Mouse (Mus musculus) cortical plate, adult 2 months (tissue): ENCODE measurements at regions not wholly inside any gene's neighbourhood (a gene's known extent, or its start where the extent isn't known, plus 50 kb on each side); places are given as distances from the start of the nearest gene placed in this dataset.
A peak's percentile ranks its signal among the peaks of the same experiment; 100 is the strongest.
"Not testable (repeated sequence)": the region's sequence is repeated elsewhere in the genome, so short reads cannot be mapped to it uniquely, and the experiment has no call there.

Experiments used
- H3K27ac ChIP-seq: fragments of 200-500 bp; 2 replicates; pipeline ENCODE4 v1.5.1; 2012; ENCODE audit warnings: low read length, control low read depth, inconsistent platforms; ENCODE audit not compliant: insufficient read depth
- H3K4me1 ChIP-seq: fragments of 200-500 bp; 2 replicates; pipeline ENCODE4 v1.6.1; 2011; ENCODE audit warnings: low read length; ENCODE audit not compliant: control insufficient read depth, insufficient read depth
- H3K4me3 ChIP-seq: fragments of 200-500 bp; 2 replicates; pipeline ENCODE4 v1.5.1; 2011; ENCODE audit warnings: mild to moderate bottlenecking, low read length, control low read depth; ENCODE audit not compliant: insufficient read depth
- CTCF ChIP-seq: fragments of 200-500 bp; IDR thresholded peaks from 2 replicates; pipeline ENCODE4 v1.5.1; 2011; ENCODE audit warnings: mild to moderate bottlenecking, control low read depth, low read length; ENCODE audit not compliant: insufficient read depth; ENCODE audit errors: extremely low read depth
- POLR2A ChIP-seq: fragments of 200-500 bp; IDR thresholded peaks from 2 replicates; pipeline ENCODE4 v1.6.1; 2011; ENCODE audit warnings: mild to moderate bottlenecking, low read length, control low read depth; ENCODE audit not compliant: insufficient read depth; ENCODE audit errors: extremely low read depth

- Histone ChIP-seq H3K4me3 (no peak overlapping the region), H3K27ac (no peak overlapping the region), H3K4me1 (no peaks in the 10 kb centered on the region)
- TF ChIP-seq POLR2A = no peak
- no peak for TF ChIP-seq CTCF
Observed at GRCm38 (mm10) chr9:115840791-115841190, 68.5 kb upstream of the Gadl1 start.

GRCm38 (mm10) chr9:115841684-115842083 lies 67.6 kb upstream of the Gadl1 start:
- TF ChIP-seq POLR2A (no peak), CTCF (no peak)
- no peaks in the 10 kb centered on the region for H3K4me1 ChIP-seq
- H3K27ac ChIP-seq = no peak overlapping the region
- H3K4me3 ChIP-seq = no peak overlapping the region

- TF ChIP-seq POLR2A (no peak), CTCF (no peak)
- Histone ChIP-seq H3K4me3 (no peak overlapping the region), H3K27ac (no peak overlapping the region), H3K4me1 (no peaks in the 10 kb centered on the region)
Observed at GRCm38 (mm10) chr9:115844340-115844739, 64.9 kb upstream of the Gadl1 start.

- H3K4me1 ChIP-seq = no peaks in the 10 kb centered on the region
- TF ChIP-seq CTCF = no peak
- no peak for TF ChIP-seq POLR2A
- H3K4me3 ChIP-seq = no peak overlapping the region
- no peak overlapping the region for H3K27ac ChIP-seq
Observed at GRCm38 (mm10) chr9:115845091-115845490, 64.2 kb upstream of the Gadl1 start.

- H3K4me1 ChIP-seq = no peaks in the 10 kb centered on the region
- H3K4me3 ChIP-seq = no peak overlapping the region
- no peak overlapping the region for H3K27ac ChIP-seq
- TF ChIP-seq POLR2A = no peak
- no peak for TF ChIP-seq CTCF
Observed at GRCm38 (mm10) chr9:115847289-115848074, 61.8 kb upstream of the Gadl1 start.

GRCm38 (mm10) chr9:115853210-115853842 lies 55.9 kb upstream of the Gadl1 start:
- not testable (repeated sequence) for H3K27ac ChIP-seq, H3K4me1 ChIP-seq, H3K4me3 ChIP-seq

GRCm38 (mm10) chr9:115857301-115857700 lies 52.0 kb upstream of the Gadl1 start:
- H3K27ac ChIP-seq = no peak overlapping the region
- no peaks in the 10 kb centered on the region for H3K4me1 ChIP-seq
- no peak for TF ChIP-seq CTCF
- TF ChIP-seq POLR2A = no peak
- no peak overlapping the region for H3K4me3 ChIP-seq

- Histone ChIP-seq H3K4me1 (no peaks in the 10 kb centered on the region), H3K4me3 (no peak overlapping the region), H3K27ac (no peak overlapping the region)
- TF ChIP-seq CTCF = peak; percentile 33; the same call in 1 of the 2 replicates
- no peak for TF ChIP-seq POLR2A
Observed at GRCm38 (mm10) chr9:115858848-115859247, 50.4 kb upstream of the Gadl1 start.
